Mouse (Mus musculus) NIH3T3 (cell line): ENCODE measurements at regions not wholly inside any gene's neighbourhood (a gene's known extent, or its start where the extent isn't known, plus 50 kb on each side); places are given as distances from the start of the nearest gene placed in this dataset.

Source experiments
- DNase-seq: peaks from one replicate; pipeline ENCODE4 v3.0.0-alpha.2; 2012; ENCODE audit warnings: low read depth

GRCm38 (mm10) chr5:49645781-49646180, 121.1 kb upstream of the Kcnip4 start:
- DNase-seq: no peak

DNA sequence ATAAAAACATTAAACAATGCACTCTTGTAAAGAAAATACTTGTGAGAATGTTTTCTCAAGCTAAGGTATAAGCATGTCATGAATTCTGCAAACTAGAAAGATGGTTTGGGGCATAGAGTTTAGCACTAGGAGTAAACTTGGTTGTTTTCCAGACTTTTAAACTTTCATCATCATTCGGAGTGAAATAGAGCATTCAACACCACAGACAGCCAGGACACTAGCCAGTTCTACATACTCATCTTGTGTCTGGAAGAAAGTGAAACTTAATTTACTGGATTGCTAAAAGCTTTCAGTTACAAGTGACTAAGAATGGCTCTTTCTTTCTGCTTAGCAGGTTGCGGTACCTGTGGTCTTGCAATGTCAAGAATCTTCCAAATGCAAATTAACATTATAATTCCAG, 119.9 kb upstream of the Kcnip4 start:
- DNase-seq: no peak

- DNase-seq: peak; percentile 68
Measured at GRCm38 (mm10) chr5:49642439-49642838, 117.7 kb upstream of the Kcnip4 start.

DNA sequence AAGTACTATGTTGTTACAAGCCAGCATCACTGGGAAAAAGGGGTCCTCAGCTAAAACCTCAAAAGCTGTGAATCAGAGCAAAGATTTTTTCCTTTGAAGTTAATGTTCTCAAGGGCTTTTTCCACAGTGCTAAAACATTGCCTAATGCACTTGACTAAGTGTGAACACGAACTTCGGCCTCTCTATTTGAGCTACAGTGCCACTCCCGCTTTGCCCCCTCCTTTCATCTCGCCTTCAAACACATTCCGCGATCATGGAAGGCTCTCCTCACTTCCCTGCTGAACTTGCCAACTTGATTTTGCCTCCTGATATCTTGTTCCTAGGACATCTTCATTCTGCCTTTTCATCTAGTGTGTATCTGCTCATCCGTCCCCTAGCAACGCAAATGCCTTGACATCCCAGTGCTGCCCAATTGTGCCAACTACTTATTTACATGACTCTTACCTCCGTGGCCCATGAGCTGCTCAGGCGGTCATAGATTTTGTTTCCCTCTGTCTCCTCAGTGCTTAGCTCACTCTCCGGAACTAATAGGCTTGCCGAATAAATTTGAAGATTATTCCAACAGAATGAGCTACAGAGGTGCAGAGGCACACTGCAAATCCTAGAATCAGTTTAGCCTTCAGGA, 116.6 kb upstream of the Kcnip4 start:
- DNase-seq: no peak

- no peak for DNase-seq
Measured at GRCm38 (mm10) chr5:49639637-49640036, 114.9 kb upstream of the Kcnip4 start.

DNA sequence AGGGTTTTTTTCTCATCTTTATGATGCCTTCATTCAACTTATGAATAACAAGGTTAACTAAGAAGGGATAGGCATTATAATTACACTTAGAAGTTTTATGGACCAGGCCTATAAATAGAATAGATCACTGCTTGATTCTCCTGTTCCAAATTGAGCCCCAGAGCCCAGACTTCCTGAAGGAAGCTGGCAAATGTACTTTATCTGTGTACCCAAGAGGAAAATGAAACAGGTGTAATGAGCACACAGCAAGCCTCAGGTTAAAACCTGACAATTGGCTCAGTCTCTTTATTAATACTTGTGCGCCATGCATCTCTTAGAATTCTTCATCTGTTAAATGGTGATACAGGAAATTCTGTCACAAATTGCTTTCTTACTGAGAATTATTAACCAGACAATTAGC, 95.4 kb upstream of the Kcnip4 start:
- no peak for DNase-seq

DNA sequence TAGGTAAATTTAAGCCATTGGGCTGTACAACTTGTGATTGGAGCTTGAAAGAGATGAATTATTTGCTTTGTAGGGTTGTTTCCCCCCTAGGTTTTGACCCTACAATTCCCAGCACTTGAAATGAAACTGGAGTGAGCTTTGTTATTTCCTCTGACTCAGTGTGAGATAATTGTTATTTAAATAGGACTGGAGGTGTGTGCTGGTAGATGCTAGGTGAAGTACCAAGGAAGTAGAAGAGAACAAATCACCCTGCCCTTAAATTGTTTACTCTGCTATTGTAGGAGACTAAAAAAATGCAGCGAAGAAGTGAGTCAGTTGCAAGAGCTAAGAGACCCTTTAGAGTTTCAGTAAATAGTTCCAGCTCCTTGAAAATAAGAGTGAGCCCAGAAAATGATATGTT, 82.1 kb upstream of the Kcnip4 start:
- DNase-seq: no peak

DNA sequence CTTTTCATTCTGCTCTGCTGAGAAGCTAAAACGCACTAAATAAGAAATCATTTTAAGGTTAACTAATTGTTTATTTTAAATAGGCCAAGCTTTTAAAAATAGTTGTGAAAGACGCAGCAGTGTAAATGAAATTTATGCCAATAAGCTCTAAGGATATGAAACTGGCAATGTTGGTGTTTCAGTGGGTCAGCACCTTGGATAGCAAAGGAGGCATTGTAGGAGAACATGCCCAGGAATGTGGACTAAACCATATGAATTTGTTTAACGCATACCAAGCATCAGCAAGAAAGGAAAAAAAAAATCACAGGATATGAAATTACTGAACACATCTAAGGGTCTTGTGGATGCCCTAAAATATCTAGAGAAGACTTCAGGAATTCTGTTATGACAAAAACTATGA, 56.1 kb upstream of the Kcnip4 start:
- DNase-seq: peak; percentile 60

GRCm38 (mm10) chr5:49575901-49576300, 51.2 kb upstream of the Kcnip4 start:
- DNase-seq: no peak
